Mouse (Mus musculus): Measurements from ENCODE around the gene Crip3.
A peak's percentile ranks its signal among the peaks of the same experiment; 100 is the strongest.

DNA sequence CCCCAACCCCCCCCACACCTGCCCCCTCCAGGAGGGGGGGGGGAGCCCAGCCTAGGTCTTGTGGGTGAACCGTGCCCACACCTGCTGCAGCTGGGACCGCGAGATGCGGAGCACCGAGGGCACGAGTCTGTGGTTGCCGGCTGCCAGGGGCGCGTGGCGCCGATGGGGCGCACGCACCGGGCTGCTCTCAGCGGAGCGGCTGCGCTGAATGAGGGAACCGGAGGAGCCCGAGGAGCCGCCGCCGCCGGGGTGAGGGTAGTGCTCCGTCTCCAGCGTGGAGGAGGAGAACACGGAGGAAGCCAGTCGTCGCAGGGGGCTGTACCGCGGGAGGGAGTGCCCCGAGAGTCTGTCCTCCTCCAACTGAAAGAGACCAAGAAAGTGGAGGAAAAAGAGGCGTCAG, 31.9 kb downstream of the Crip3 start:
- TF ChIP-seq USF1 (IDR thresholded peaks at IDR 0.05; ENCODE audit: low read depth) = no peak
- TF ChIP-seq MYOG (IDR thresholded peaks at IDR 0.05; ENCODE audit: control insufficient read depth in 1 of 3, insufficient read depth in 1 of 3, insufficient read length in 2 of 3, low read depth in 2 of 3) = peak in 1 of 3 experiments; percentile 34
- no peak for TF ChIP-seq POLR2A (IDR thresholded peaks at IDR 0.05; ENCODE audit: insufficient read length, low read depth)
